Mouse (Mus musculus): ENCODE measurements around the gene Slc38a6. TPM values are rescaled to one million over a fixed set of nuclear protein-coding genes. Genes with fewer than 3 reads are reported as not detected.

Slc38a6 gene
- polyA plus RNA-seq, 1 experiment: 15.1 TPM

GRCm38 (mm10) chr12:73354521-73354920 lies 67.9 kb downstream of the Slc38a6 start:
- H3K27ac ChIP-seq (ENCODE audit: insufficient read depth, low read depth, low read length): no peak overlapping the region
- 69% methylated on average over 4 of the region's 4 CpGs for WGBS
- 0 out of 2 replicates have a peak, but pooled peaks cover 4% of the 10 kb centered on the region for H3K4me1 ChIP-seq (ENCODE audit: control insufficient read depth, insufficient read depth, low read length)
- TF ChIP-seq POLR2A (IDR thresholded peaks at IDR 0.05; ENCODE audit: low read depth, low read length) (no peak), CTCF (conservative IDR thresholded peaks at IDR 0.05; ENCODE audit: insufficient read depth, insufficient read length, low read depth, low read length) (no peak)
- no peaks in the 10 kb centered on the region for H3K36me3 ChIP-seq (ENCODE audit: control insufficient read depth, insufficient read depth, low read length)
- H3K4me3 ChIP-seq (ENCODE audit: insufficient read depth, low read depth, low read length): no peak overlapping the region
- H3K27me3 ChIP-seq (replicated peaks; ENCODE audit: control insufficient read depth, insufficient read depth, low read length): no peaks in the 10 kb centered on the region
- DNase-seq: no peak

- TF ChIP-seq POLR2A (IDR thresholded peaks at IDR 0.05; ENCODE audit: low read depth, low read length): no peak
- no peak for TF ChIP-seq CTCF (conservative IDR thresholded peaks at IDR 0.05; ENCODE audit: insufficient read depth, insufficient read length, low read depth, low read length)
- H3K4me1 ChIP-seq (ENCODE audit: control insufficient read depth, insufficient read depth, low read length): 0 out of 2 replicates have a peak, but pooled peaks cover 4% of the 10 kb centered on the region
- H3K4me3 ChIP-seq (ENCODE audit: insufficient read depth, low read depth, low read length): no peak overlapping the region
- WGBS: 69% methylated on average over 14 of the region's 14 CpGs
- no peaks in the 10 kb centered on the region for H3K27me3 ChIP-seq (replicated peaks; ENCODE audit: control insufficient read depth, insufficient read depth, low read length)
- DNase-seq: no peak
- no peak overlapping the region for H3K27ac ChIP-seq (ENCODE audit: insufficient read depth, low read depth, low read length)
- no peaks in the 10 kb centered on the region for H3K36me3 ChIP-seq (ENCODE audit: control insufficient read depth, insufficient read depth, low read length)
These were observed 68.7 kb downstream of the Slc38a6 start for GRCm38 (mm10) chr12:73355084-73355775.

DNA sequence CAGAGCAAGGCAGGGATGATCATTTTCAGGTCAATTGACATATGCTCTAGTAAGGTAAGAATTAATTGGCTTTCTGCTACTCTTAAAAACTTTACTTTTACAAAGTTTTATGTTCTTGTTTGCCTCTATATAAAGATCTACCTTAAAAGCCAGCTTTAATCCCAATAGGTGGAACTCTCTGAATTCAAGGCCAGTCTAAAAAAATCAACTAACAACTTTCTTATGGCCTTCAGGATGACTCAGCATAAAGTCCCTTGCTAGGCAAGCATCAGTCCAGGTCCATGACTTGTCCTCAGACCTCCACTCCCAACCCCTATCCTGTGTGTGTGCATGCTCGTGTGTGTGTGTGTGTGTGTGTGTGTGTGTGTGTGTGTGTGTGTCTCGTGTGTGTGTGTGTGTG lies 70.1 kb downstream of the Slc38a6 start:
- H3K27ac ChIP-seq (ENCODE audit: insufficient read depth, low read depth, low read length): no peak overlapping the region
- H3K4me3 ChIP-seq (ENCODE audit: insufficient read depth, low read depth, low read length): no peak overlapping the region
- 82% methylated on average over 2 of the region's 2 CpGs for WGBS
- H3K36me3 ChIP-seq (ENCODE audit: control insufficient read depth, insufficient read depth, low read length): no peaks in the 10 kb centered on the region
- TF ChIP-seq POLR2A (IDR thresholded peaks at IDR 0.05; ENCODE audit: low read depth, low read length) (no peak), CTCF (conservative IDR thresholded peaks at IDR 0.05; ENCODE audit: insufficient read depth, insufficient read length, low read depth, low read length) (no peak)
- H3K27me3 ChIP-seq (replicated peaks; ENCODE audit: control insufficient read depth, insufficient read depth, low read length): no peaks in the 10 kb centered on the region
- no peak for DNase-seq
- 0 out of 2 replicates have a peak, but pooled peaks cover 4% of the 10 kb centered on the region for H3K4me1 ChIP-seq (ENCODE audit: control insufficient read depth, insufficient read depth, low read length)

GRCm38 (mm10) chr12:73357311-73357710 lies 70.7 kb downstream of the Slc38a6 start:
- no peak for DNase-seq
- Histone ChIP-seq H3K36me3 (ENCODE audit: control insufficient read depth, insufficient read depth, low read length) (no peaks in the 10 kb centered on the region), H3K27ac (ENCODE audit: insufficient read depth, low read depth, low read length) (no peak overlapping the region), H3K4me3 (ENCODE audit: insufficient read depth, low read depth, low read length) (no peak overlapping the region), H3K4me1 (ENCODE audit: control insufficient read depth, insufficient read depth, low read length) (0 out of 2 replicates have a peak, but pooled peaks cover 4% of the 10 kb centered on the region), H3K27me3 (replicated peaks; ENCODE audit: control insufficient read depth, insufficient read depth, low read length) (no peaks in the 10 kb centered on the region)
- WGBS: 87% methylated on average over 5 of the region's 5 CpGs
- no peak for TF ChIP-seq POLR2A (IDR thresholded peaks at IDR 0.05; ENCODE audit: low read depth, low read length)
- TF ChIP-seq CTCF (conservative IDR thresholded peaks at IDR 0.05; ENCODE audit: insufficient read depth, insufficient read length, low read depth, low read length): no peak

DNA sequence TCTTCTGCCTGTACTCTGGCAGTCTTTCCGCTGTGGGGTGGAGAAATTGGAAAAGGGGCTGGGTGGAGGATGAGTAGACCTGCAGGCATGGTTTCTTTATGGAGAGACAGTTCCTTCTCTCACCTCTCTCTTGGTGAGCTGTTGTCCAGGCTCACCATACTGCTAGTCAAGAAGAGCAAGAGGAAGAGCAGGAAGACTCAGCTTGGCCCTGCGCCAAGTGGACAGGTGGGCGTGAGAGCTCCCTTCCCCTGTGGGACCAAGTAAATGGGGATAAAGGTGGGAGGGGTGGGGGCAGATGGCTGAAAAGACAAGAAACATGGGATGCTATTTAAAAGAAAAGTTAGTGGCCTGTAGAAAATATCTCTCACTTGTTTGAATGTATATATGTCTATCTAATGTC lies 71.2 kb downstream of the Slc38a6 start:
- 96% methylated on average over 3 of the region's 3 CpGs for WGBS
- Histone ChIP-seq H3K4me1 (ENCODE audit: control insufficient read depth, insufficient read depth, low read length) (0 out of 2 replicates have a peak, but pooled peaks cover 4% of the 10 kb centered on the region), H3K36me3 (ENCODE audit: control insufficient read depth, insufficient read depth, low read length) (no peaks in the 10 kb centered on the region), H3K27ac (ENCODE audit: insufficient read depth, low read depth, low read length) (no peak overlapping the region), H3K4me3 (ENCODE audit: insufficient read depth, low read depth, low read length) (no peak overlapping the region), H3K27me3 (replicated peaks; ENCODE audit: control insufficient read depth, insufficient read depth, low read length) (no peaks in the 10 kb centered on the region)
- DNase-seq: no peak
- TF ChIP-seq POLR2A (IDR thresholded peaks at IDR 0.05; ENCODE audit: low read depth, low read length): no peak
- TF ChIP-seq CTCF (conservative IDR thresholded peaks at IDR 0.05; ENCODE audit: insufficient read depth, insufficient read length, low read depth, low read length): no peak

- no peak overlapping the region for H3K4me3 ChIP-seq (ENCODE audit: insufficient read depth, low read depth, low read length)
- TF ChIP-seq CTCF (conservative IDR thresholded peaks at IDR 0.05; ENCODE audit: insufficient read depth, insufficient read length, low read depth, low read length): no peak
- no peak for TF ChIP-seq POLR2A (IDR thresholded peaks at IDR 0.05; ENCODE audit: low read depth, low read length)
- H3K36me3 ChIP-seq (ENCODE audit: control insufficient read depth, insufficient read depth, low read length): no peaks in the 10 kb centered on the region
- DNase-seq: peak; percentile 87
- no peak overlapping the region for H3K27ac ChIP-seq (ENCODE audit: insufficient read depth, low read depth, low read length)
- 67% methylated on average over 2 of the region's 2 CpGs for WGBS
- H3K4me1 ChIP-seq (ENCODE audit: control insufficient read depth, insufficient read depth, low read length): 0 out of 2 replicates have a peak, but pooled peaks cover 3% of the 10 kb centered on the region
- no peaks in the 10 kb centered on the region for H3K27me3 ChIP-seq (replicated peaks; ENCODE audit: control insufficient read depth, insufficient read depth, low read length)
These were observed 72.1 kb downstream of the Slc38a6 start for GRCm38 (mm10) chr12:73358640-73359039.

DNA sequence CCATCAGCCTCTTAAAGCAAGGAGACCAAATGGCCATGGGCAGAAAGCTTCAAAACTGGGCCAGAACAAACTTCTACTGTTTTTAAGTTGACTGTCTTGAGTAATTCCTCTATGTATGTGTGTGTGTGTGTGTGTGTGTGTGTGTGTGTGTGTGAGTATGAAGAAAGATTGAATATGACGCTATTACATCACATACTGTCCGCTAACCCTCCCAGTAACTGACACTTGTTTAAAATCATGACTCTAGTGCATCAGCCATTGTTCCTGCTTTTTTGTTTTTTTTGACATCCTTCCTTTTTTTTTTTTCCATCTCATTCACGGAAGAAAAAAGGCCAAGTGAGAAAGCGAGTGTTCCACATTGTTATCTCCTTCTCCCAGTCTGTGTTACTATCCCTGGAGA lies 72.9 kb downstream of the Slc38a6 start:
- H3K4me3 ChIP-seq (ENCODE audit: insufficient read depth, low read depth, low read length): no peak overlapping the region
- TF ChIP-seq CTCF (conservative IDR thresholded peaks at IDR 0.05; ENCODE audit: insufficient read depth, insufficient read length, low read depth, low read length) (no peak), POLR2A (IDR thresholded peaks at IDR 0.05; ENCODE audit: low read depth, low read length) (no peak)
- 76% methylated on average over 4 of the region's 4 CpGs for WGBS
- no peak overlapping the region for H3K27ac ChIP-seq (ENCODE audit: insufficient read depth, low read depth, low read length)
- H3K36me3 ChIP-seq (ENCODE audit: control insufficient read depth, insufficient read depth, low read length): no peaks in the 10 kb centered on the region
- H3K4me1 ChIP-seq (ENCODE audit: control insufficient read depth, insufficient read depth, low read length): no peaks in the 10 kb centered on the region
- no peaks in the 10 kb centered on the region for H3K27me3 ChIP-seq (replicated peaks; ENCODE audit: control insufficient read depth, insufficient read depth, low read length)
- DNase-seq: no peak

Measured in kidney, adult 2 months (tissue).